Mouse (Mus musculus) liver, adult 2 months (tissue): Measurements from ENCODE around the gene Wdr72.

Source experiments
- CTCF ChIP-seq: fragments of 200-500 bp; IDR thresholded peaks from 2 replicates; pipeline ENCODE4 v1.5.1; 2011; ENCODE audit warnings: low read depth, low read length, control low read depth
- POLR2A ChIP-seq: fragments of 200-500 bp; IDR thresholded peaks from 2 replicates; pipeline ENCODE4 v1.6.1; 2011; ENCODE audit warnings: low read length, control low read depth; ENCODE audit not compliant: insufficient read depth; ENCODE audit errors: extremely low read depth

GRCm38 (mm10) chr9:74142705-74143104 lies 32.5 kb downstream of the Wdr72 start:
- TF ChIP-seq POLR2A (no peak), CTCF (no peak)
